Mouse (Mus musculus) retina, postnatal 7 days (tissue): ENCODE results near the gene Gm3252.
"Not testable (repeated sequence)": the region's sequence is repeated elsewhere in the genome, so short reads cannot be mapped to it uniquely, and the experiment has no call there.

Experiments
- DNase-seq: peaks from one replicate; pipeline ENCODE4 v3.0.0-alpha.2; 2012; ENCODE audit warnings: low read depth, low spot score

Gene Gm3252

DNA sequence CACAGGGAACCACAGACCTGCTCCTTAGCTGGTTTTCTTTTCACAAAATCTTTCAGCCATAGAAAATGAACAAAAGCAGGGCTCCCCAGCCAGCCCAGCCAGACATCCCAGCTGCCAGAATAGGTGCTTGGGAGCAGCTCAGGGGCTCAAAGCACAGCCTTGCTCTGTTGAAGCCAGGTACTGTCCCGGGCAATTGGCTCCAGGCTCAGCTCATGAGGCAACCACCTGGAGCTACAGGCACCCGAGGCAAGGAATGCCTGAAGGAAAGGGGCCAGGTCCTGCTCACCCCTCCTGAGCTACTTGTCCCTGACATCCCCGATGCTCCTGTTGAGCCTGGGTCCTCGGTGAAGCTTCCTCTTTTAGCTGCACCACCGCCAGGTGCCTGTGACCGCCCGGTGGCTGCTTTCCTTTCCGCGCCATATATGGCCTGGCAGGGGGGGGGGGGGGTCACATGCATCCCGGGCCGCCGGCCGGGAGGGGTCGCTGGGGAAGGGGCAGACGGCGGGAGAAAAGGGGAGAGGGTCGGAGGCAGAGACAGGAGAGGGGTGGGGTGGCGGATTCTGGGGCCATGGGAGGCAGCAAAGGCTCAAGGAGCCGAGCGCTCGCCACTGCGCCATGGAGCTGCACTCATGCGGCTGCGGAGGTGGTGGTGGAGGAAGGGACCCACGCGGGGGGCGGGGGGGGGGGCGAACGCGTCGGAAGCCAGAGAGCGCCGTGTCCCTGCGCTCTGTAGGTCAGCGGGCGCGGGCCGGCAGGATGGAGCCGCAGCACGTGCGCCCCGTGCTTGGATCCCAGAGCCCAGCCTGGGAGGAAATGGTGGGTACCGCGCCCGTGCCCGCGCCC is at the start of gene Gm3252:
TSS of gene Gm3252 (plus strand) at position 738 of the 843 bp plus-strand sequence.
- not testable (repeated sequence) for DNase-seq

GRCm38 (mm10) chr14:4708938-4709337 is 17.6 kb upstream of the Gm3252 start, which contains the start of gene Gm7876:
Gene Gm7876 (plus strand): TSS chr14:4709238.
- not testable (repeated sequence) for DNase-seq

GRCm38 (mm10) chr14:4776037-4776436 is 49.5 kb downstream of the Gm3252 start, which contains the start of gene Gm9602:
Gene Gm9602 (plus strand): TSS chr14:4776337.
- DNase-seq: not testable (repeated sequence)
